Mouse (Mus musculus): ENCODE measurements at regions not wholly inside any gene's neighbourhood (a gene's known extent, or its start where the extent isn't known, plus 50 kb on each side); places are given as distances from the start of the nearest gene placed in this dataset.

DNA sequence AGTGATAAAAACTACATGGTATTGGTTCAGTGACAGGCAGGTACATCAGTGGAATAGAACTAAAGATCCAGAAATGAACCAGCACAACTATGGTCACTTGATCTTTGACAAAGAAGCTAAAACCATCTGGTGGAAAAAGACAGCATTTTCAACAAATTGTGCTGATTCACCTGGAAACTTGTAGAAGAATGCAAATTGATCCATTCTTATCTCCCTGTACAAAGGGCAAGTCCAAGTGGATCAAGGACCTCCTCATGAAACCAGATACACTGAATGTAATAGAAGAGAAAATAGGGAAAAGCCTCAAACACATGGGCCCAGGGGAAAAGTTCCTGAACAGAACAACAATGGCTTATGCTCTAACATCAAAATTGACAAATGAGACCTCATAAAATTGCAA lies 194.8 kb upstream of the Mgat4c start:
- DNase-seq (ENCODE audit: low spot score), result no peak
- H3K9me3 ChIP-seq (ENCODE audit: low read length), result no peaks in the 10 kb centered on the region

DNA sequence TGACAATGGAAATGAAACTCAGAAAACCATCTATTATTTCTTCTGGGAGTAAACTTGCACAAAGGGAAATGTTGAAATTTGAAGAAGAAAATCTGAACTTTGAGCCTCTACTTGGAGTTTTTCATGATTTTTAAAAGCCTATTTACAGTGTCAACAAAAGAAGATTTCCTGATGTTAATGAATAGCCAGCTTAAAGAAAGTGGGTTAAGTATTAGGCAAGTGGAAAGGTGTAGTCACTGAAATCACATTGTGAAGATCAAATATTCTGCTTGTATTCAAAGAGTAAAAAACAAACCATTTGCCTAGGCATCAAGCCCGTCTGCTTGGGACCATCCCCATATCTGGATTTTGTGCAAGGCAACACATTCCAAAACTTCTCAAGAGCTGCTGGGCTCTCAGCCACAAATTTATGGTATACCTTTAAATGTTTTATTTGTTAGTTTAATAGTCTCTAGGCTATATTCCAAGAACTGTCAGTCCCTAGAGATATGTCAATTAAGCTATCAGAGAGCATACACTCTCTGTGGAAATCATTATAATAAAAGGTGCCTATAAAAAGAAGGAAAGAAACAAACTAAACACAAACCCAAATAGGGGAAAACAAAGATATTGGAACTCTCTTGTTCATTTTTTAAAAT lies 190.8 kb upstream of the Mgat4c start:
- Histone ChIP-seq H3K9me3 (ENCODE audit: low read length) (no peaks in the 10 kb centered on the region), H3K4me2 (ENCODE audit: low read depth, low read length, poor library complexity, severe bottlenecking) (no peak overlapping the region), H3K4me1 (ENCODE audit: insufficient read depth, low read length) (no peaks in the 10 kb centered on the region), H3K36me3 (ENCODE audit: insufficient read depth, low read length) (no peaks in the 10 kb centered on the region), H3K4me3 (ENCODE audit: low read depth, low read length) (no peak overlapping the region), H3K27ac (ENCODE audit: low read depth, low read length) (no peak overlapping the region), H3K9ac (replicated peaks; ENCODE audit: low read length, poor library complexity, severe bottlenecking) (no peak overlapping the region), H3K27me3 (ENCODE audit: insufficient read depth, low read length) (no peaks in the 10 kb centered on the region)
- ATAC-seq (ENCODE audit: low FRiP score) (no peak), DNase-seq (ENCODE audit: low spot score) (no peak)
- 70% methylated on average over 1 of the region's 1 CpGs for whole genome bisulfite sequencing
- TF ChIP-seq CTCF (IDR thresholded peaks at IDR 0.05), result no peak

More for the DNA sequence above, 194.8 kb upstream of the Mgat4c start:
- no peak for TF ChIP-seq CTCF (IDR thresholded peaks at IDR 0.05)
- Histone ChIP-seq H3K36me3 (ENCODE audit: insufficient read depth, low read length) (no peaks in the 10 kb centered on the region), H3K9ac (replicated peaks; ENCODE audit: low read length, poor library complexity, severe bottlenecking) (no peak overlapping the region), H3K27ac (ENCODE audit: low read depth, low read length) (no peak overlapping the region), H3K4me3 (ENCODE audit: low read depth, low read length) (no peak overlapping the region), H3K27me3 (ENCODE audit: insufficient read depth, low read length) (no peaks in the 10 kb centered on the region), H3K4me2 (ENCODE audit: low read depth, low read length, poor library complexity, severe bottlenecking) (no peak overlapping the region), H3K4me1 (ENCODE audit: insufficient read depth, low read length) (no peaks in the 10 kb centered on the region)
- ATAC-seq (ENCODE audit: low FRiP score), result no peak

- Histone ChIP-seq H3K9me3 (ENCODE audit: low read length) (no peaks in the 10 kb centered on the region), H3K9ac (replicated peaks; ENCODE audit: low read length, poor library complexity, severe bottlenecking) (no peak overlapping the region), H3K4me2 (ENCODE audit: low read depth, low read length, poor library complexity, severe bottlenecking) (no peak overlapping the region), H3K4me3 (ENCODE audit: low read depth, low read length) (no peak overlapping the region), H3K36me3 (ENCODE audit: insufficient read depth, low read length) (no peaks in the 10 kb centered on the region), H3K4me1 (ENCODE audit: insufficient read depth, low read length) (no peaks in the 10 kb centered on the region), H3K27me3 (ENCODE audit: insufficient read depth, low read length) (no peaks in the 10 kb centered on the region), H3K27ac (ENCODE audit: low read depth, low read length) (no peak overlapping the region)
- TF ChIP-seq CTCF (IDR thresholded peaks at IDR 0.05), result no peak
- WGBS, result 51% methylated on average over 3 of the region's 3 CpGs
- ATAC-seq (ENCODE audit: low FRiP score) (no peak), DNase-seq (ENCODE audit: low spot score) (no peak)
Measured at GRCm38 (mm10) chr10:101515087-101515486, 166.2 kb upstream of the Mgat4c start.

DNA sequence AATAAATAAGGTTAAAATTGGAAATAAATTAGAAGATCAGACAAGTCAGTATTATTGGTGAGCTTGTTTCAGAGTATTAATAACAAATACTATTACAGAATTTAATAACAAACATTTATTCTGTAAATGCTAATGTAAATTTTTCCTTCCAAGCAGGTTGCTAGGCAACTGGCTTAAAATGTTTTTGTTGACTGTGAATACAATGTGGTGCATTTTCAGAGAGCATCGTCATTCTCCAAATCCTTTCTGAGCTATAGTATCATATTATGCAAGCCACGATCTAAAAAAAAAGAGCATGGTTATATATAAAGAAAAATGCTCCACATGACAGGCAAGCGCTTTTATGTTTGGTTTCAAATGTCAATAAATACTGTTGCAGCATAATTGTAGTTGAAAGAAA lies 164.4 kb upstream of the Mgat4c start:
- no peak for TF ChIP-seq CTCF (IDR thresholded peaks at IDR 0.05)
- no peaks in the 10 kb centered on the region for H3K4me1 ChIP-seq (ENCODE audit: insufficient read depth, low read length)
- WGBS, result 34% methylated on average over 3 of the region's 3 CpGs
- H3K27ac ChIP-seq (ENCODE audit: low read depth, low read length), result no peak overlapping the region
- no peak overlapping the region for H3K4me3 ChIP-seq (ENCODE audit: low read depth, low read length)
- ATAC-seq (ENCODE audit: low FRiP score) (peak; percentile 52; the same call in 1 of the 2 replicates), DNase-seq (ENCODE audit: low spot score) (peak; percentile 65)
- no peaks in the 10 kb centered on the region for H3K27me3 ChIP-seq (ENCODE audit: insufficient read depth, low read length)
- no peak overlapping the region for H3K9ac ChIP-seq (replicated peaks; ENCODE audit: low read length, poor library complexity, severe bottlenecking)
- H3K9me3 ChIP-seq (ENCODE audit: low read length), result no peaks in the 10 kb centered on the region
- H3K4me2 ChIP-seq (ENCODE audit: low read depth, low read length, poor library complexity, severe bottlenecking), result no peak overlapping the region
- no peaks in the 10 kb centered on the region for H3K36me3 ChIP-seq (ENCODE audit: insufficient read depth, low read length)

DNA sequence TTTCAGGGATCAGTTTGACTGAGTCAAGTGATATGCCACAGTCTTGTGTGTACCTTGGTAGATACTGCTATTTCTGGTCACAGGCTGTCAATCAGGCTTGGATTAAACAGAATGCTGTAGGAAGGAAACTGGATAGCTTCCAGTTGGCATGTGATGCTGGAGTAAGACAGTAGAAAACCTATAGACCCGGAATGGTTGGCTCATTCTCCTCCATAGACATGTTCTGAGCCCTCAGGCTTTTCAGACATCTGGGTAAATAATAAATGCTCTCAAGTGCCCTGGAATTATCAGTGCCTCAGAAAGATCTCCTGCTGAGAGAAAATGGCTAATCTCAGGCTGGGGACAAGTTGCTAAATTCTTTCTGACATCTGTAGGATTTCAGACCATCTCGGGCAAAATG lies 149.0 kb upstream of the Mgat4c start:
- no peaks in the 10 kb centered on the region for H3K27me3 ChIP-seq (ENCODE audit: insufficient read depth, low read length)
- no peak overlapping the region for H3K4me3 ChIP-seq (ENCODE audit: low read depth, low read length)
- peak; percentile 61 for DNase-seq (ENCODE audit: low spot score)
- no peaks in the 10 kb centered on the region for H3K4me1 ChIP-seq (ENCODE audit: insufficient read depth, low read length)
- TF ChIP-seq CTCF (IDR thresholded peaks at IDR 0.05), result no peak
- H3K9ac ChIP-seq (replicated peaks; ENCODE audit: low read length, poor library complexity, severe bottlenecking), result no peak overlapping the region
- ATAC-seq (ENCODE audit: low FRiP score), result no peak
- no peaks in the 10 kb centered on the region for H3K9me3 ChIP-seq (ENCODE audit: low read length)
- H3K36me3 ChIP-seq (ENCODE audit: insufficient read depth, low read length), result no peaks in the 10 kb centered on the region
- H3K4me2 ChIP-seq (ENCODE audit: low read depth, low read length, poor library complexity, severe bottlenecking), result no peak overlapping the region
- no peak overlapping the region for H3K27ac ChIP-seq (ENCODE audit: low read depth, low read length)
- 37% methylated on average over 2 of the region's 2 CpGs for WGBS

- Histone ChIP-seq H3K27ac (ENCODE audit: low read depth, low read length) (no peak overlapping the region), H3K9ac (replicated peaks; ENCODE audit: low read length, poor library complexity, severe bottlenecking) (no peak overlapping the region), H3K4me2 (ENCODE audit: low read depth, low read length, poor library complexity, severe bottlenecking) (no peak overlapping the region), H3K4me3 (ENCODE audit: low read depth, low read length) (no peak overlapping the region), H3K36me3 (ENCODE audit: insufficient read depth, low read length) (no peaks in the 10 kb centered on the region), H3K27me3 (ENCODE audit: insufficient read depth, low read length) (no peaks in the 10 kb centered on the region), H3K4me1 (ENCODE audit: insufficient read depth, low read length) (no peaks in the 10 kb centered on the region), H3K9me3 (ENCODE audit: low read length) (no peaks in the 10 kb centered on the region)
- DNase-seq (ENCODE audit: low spot score) (no peak), ATAC-seq (ENCODE audit: low FRiP score) (no peak)
- no peak for TF ChIP-seq CTCF (IDR thresholded peaks at IDR 0.05)
- 81% methylated on average over 1 of the region's 1 CpGs for WGBS
Measured at GRCm38 (mm10) chr10:101544203-101544602, 137.1 kb upstream of the Mgat4c start.
